Mouse (Mus musculus) limb, embryonic 15.5 days (tissue): ENCODE measurements around the gene Enpp4. TPM values are rescaled to one million over a fixed set of nuclear protein-coding genes. Genes with fewer than 3 reads are reported as not detected.

Experiments used
- ATAC-seq: fragments of 200-750 bp; cut with Nextera tagmentation; 2 replicates; pipeline ENCODE4 v1.8.0; 2017; ENCODE audit warnings: low read depth, moderate TSS enrichment; ENCODE audit not compliant: insufficient number of reproducible peaks, low FRiP score, low TSS enrichment
- H3K27ac ChIP-seq: fragments of 300-500 bp; sonication (generic); 2 replicates; pipeline ENCODE4 v1.5.1; 2015; ENCODE audit warnings: moderate library complexity, mild to moderate bottlenecking, inconsistent platforms
- H3K27me3 ChIP-seq: fragments of 300-500 bp; sonication (generic); 2 replicates; pipeline ENCODE4 v1.6.1; 2015; ENCODE audit warnings: inconsistent platforms
- H3K36me3 ChIP-seq: fragments of 300-500 bp; sonication (generic); 2 replicates; pipeline ENCODE4 v1.6.1; 2015; ENCODE audit warnings: inconsistent platforms
- H3K4me1 ChIP-seq: fragments of 300-500 bp; sonication (generic); 2 replicates; pipeline ENCODE4 v1.6.1; 2015; ENCODE audit warnings: inconsistent platforms
- H3K4me2 ChIP-seq: fragments of 300-500 bp; sonication (generic); 2 replicates; pipeline ENCODE4 v1.6.1; 2015; ENCODE audit warnings: mild to moderate bottlenecking, inconsistent platforms
- H3K4me3 ChIP-seq: fragments of 300-500 bp; sonication (generic); 2 replicates; pipeline ENCODE4 v1.5.1; 2015; ENCODE audit warnings: mild to moderate bottlenecking, inconsistent platforms
- H3K9ac ChIP-seq: fragments of 300-500 bp; sonication (generic); 2 replicates; pipeline ENCODE4 v1.6.1; 2015; ENCODE audit warnings: inconsistent platforms
- H3K9me3 ChIP-seq: fragments of 300-500 bp; sonication (generic); 2 replicates; pipeline ENCODE4 v1.6.1; 2016; ENCODE audit warnings: inconsistent platforms
- WGBS: fragments of 180-500 bp; shearing (Covaris S2); methylation state at CpG from one replicate; pipeline ENCODE4 v1.1.7; 2015; 5-methylcytosine and 5-hydroxymethylcytosine counted together
- polyA plus RNA-seq: library from polyadenylated mRNA; unstranded; fragments of >200 nt; fragmentation: Nextera tagmentation; extraction: Ambion mirVana; gene quantifications from 2 replicates; pipeline ENCODE4 v1.2.1, GENCODE M21; 2015

Gene Enpp4
- polyA plus RNA-seq, 1 experiment from 2014 or later: 3.7 TPM

DNA sequence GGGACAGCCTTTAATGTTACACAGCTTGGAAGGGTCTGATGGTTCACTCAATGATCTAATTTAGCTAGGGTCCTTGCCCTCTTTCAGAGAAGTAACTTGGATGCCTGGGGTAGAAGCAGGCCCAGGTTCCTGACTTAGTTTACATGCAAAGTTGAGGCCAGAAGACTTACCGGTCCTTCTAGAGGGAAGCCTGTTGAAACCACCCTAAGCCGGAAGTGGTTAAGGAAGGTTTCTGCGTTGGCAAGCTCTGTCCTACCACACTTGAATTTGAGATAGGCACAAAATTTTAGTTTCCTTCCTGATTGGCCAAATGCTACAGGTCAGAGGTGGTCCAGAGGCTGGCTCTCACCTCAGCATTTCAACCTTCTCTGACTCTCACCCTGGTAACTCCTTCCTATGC is 17.4 kb downstream of the Enpp4 start:
- no peak for ATAC-seq
- Histone ChIP-seq H3K4me1 (no peaks in the 10 kb centered on the region), H3K4me3 (no peak overlapping the region), H3K4me2 (no peak overlapping the region), H3K27ac (no peak overlapping the region), H3K9me3 (no peaks in the 10 kb centered on the region), H3K27me3 (no peaks in the 10 kb centered on the region), H3K36me3 (no peaks in the 10 kb centered on the region; the same call in 1 of the 2 replicates), H3K9ac (no peak overlapping the region)
- 92% methylated on average over 3 of the region's 3 CpGs for WGBS

DNA sequence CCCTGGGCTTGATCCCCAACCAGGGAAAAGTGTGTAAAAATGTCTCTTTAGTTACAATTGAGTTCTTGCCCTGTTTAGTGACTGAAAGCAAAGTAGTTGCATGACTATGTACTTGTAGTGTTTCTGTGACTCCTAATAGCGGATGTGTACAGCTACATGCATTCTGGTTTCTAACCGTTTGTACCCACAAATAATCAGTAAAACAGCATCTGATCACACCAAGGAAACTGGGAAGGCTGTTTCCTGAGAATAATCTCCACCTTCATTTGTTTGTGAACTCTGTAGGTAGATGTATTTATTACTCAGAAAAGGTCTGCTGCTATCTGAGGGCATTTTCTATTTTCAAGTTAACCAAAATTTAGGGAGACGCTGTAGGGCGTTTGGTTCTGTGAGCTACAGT is 22.5 kb downstream of the Enpp4 start:
- ATAC-seq: no peak
- H3K27ac ChIP-seq: no peak overlapping the region
- 87% methylated on average over 4 of the region's 4 CpGs for WGBS
- H3K27me3 ChIP-seq: no peaks in the 10 kb centered on the region
- no peak overlapping the region for H3K4me2 ChIP-seq
- H3K4me3 ChIP-seq: no peak overlapping the region
- no peak overlapping the region for H3K9ac ChIP-seq
- H3K36me3 ChIP-seq: no peaks in the 10 kb centered on the region; the same call in 1 of the 2 replicates
- H3K4me1 ChIP-seq: peaks cover 3% of the 10 kb centered on the region; the same call in 1 of the 2 replicates
- no peaks in the 10 kb centered on the region for H3K9me3 ChIP-seq

DNA sequence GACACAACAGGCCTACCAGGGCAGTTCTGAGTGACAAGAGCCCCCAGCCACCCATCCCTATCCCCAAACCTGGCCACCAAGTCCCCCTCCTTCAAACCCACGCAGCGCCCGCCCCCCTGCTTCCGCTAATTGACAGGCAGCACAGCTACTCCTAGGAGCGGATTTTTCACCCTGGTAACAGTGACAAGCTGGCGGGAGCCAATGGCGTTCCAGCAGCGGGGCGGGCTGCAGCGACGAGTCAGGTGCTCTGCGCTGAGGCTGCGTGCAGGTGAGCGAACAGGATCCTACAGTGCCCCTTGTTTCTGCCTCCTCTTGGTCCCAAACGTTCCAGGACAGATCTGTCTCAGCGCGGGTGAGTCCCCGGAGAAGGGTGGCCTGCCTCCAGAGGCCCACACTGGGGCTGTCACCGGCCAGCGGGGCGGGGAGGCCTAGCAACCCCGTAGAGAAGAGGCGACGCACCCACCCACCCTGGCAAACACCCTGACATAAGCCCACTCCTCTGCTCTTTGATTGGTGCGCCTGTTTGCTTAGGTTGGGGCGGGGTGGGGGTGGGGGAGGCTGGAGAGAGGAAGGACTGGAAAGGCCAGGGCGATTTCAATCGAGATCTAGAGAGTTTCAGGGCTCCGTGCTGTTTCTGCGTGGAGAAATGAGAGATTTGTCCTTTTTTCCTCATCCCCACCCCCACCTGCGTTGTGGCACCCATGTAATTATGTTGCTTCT is 26.8 kb downstream of the Enpp4 start, which contains the start of gene Enpp5:
Gene Enpp5 (plus strand): TSS at position 183 of the 720 bp plus-strand sequence.
- H3K9me3 ChIP-seq: no peaks in the 10 kb centered on the region
- peak; percentile 75 for ATAC-seq
- peak within 1 kb of the TSS; percentile 92 for H3K4me2 ChIP-seq
- H3K9ac ChIP-seq: peak within 1 kb of the TSS; percentile 46
- WGBS: under 1% methylated on average over 31 of the region's 31 CpGs
- H3K27me3 ChIP-seq: no peaks in the 10 kb centered on the region
- peak within 1 kb of the TSS; percentile 61 for H3K4me3 ChIP-seq
- H3K36me3 ChIP-seq: no peaks in the 10 kb centered on the region
- H3K27ac ChIP-seq: no peak within 1 kb of the TSS
- peaks cover 3% of the 10 kb centered on the region; the same call in 1 of the 2 replicates for H3K4me1 ChIP-seq

DNA sequence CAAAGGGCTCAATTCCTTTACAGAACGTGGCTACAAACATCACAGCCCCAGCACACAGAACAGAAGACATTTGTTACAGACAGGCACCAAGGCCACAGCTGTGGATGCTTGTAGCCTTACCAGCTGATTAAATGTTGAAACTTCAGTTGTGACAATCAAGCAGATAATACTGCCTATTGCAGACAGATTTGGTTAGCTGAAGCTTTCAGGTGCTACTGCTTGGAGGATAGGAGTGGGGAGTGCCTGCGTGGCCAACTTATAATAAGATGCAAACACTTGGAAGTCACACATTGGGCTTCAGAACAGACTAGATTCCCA is 27.8 kb downstream of the Enpp4 start:
- H3K9me3 ChIP-seq: no peaks in the 10 kb centered on the region
- WGBS: 58% methylated on average over 2 of the region's 2 CpGs
- H3K36me3 ChIP-seq: no peaks in the 10 kb centered on the region
- peaks cover 3% of the 10 kb centered on the region; the same call in 1 of the 2 replicates for H3K4me1 ChIP-seq
- no peak overlapping the region for H3K27ac ChIP-seq
- no peak overlapping the region for H3K9ac ChIP-seq
- H3K27me3 ChIP-seq: no peaks in the 10 kb centered on the region
- H3K4me3 ChIP-seq: no peak overlapping the region
- no peak for ATAC-seq
- no peak overlapping the region for H3K4me2 ChIP-seq

DNA sequence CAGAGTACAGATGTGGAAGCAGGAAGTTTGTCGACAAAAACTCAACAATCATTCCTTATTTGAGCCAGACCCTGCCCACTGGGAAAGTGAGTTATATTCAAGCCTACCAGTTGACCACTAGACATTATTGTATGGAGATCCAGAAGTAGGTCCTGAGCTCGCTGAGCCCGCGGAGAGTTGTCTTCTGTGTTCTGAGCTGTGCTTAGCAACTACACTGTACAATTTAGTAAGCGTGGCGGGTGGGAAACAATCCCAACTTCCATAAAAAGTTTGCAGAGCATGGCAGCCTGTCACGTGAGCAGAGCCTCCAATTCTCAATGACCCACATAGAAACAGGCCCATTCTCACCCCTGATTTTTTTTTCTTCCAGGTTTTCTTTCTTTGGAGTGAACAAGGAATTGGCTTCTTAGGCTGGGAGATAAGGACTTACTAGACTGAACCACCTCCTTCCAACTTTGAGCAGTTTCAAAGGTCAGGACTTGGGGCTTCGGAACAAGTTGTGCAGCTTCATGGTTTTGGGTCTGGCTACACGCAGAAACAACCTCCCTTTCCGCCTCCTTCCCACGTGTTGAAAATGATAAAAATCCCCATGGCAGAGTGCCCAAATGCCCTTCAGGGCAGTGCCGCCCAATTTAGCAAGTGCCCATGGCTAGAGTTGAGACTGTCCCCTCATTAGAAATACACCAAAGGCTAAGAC is 28.3 kb downstream of the Enpp4 start:
- Histone ChIP-seq H3K4me1 (peaks cover 3% of the 10 kb centered on the region; the same call in 1 of the 2 replicates), H3K9ac (no peak overlapping the region), H3K9me3 (no peaks in the 10 kb centered on the region), H3K27me3 (no peaks in the 10 kb centered on the region), H3K4me3 (no peak overlapping the region), H3K4me2 (no peak overlapping the region), H3K36me3 (no peaks in the 10 kb centered on the region), H3K27ac (no peak overlapping the region)
- 77% methylated on average over 12 of the region's 12 CpGs for WGBS
- no peak for ATAC-seq

DNA sequence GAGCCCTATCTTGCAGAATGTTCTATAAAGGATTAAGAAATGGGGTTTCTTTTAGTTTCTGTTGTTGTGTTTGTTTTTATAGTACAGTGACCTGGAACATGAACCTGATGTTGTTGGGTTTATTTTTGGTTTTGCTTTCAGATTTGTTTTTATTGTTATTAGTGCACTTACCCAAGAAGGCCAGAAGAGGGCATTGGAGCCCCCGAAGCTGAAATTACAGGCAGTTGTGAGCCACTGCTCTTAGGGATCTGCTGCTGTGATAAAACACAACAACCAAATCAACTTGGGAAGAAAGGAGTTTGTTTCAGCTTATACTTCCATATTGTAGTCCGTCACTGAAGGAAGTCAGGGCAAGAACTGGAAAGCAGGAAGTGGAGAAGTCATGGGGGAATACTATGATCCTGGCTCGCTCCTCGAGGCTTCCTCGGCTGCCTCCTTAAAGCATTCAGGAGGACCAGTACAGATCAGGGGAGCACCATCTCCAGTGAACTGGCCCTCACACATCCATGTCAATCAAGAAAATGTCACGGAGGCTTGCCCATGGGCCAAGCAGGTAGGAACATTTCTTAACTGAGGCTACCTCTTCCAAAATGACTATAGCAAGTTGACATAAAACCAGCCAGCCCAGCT is 29.4 kb downstream of the Enpp4 start:
- Histone ChIP-seq H3K9ac (no peak overlapping the region), H3K27me3 (no peaks in the 10 kb centered on the region), H3K4me2 (no peak overlapping the region), H3K4me1 (peaks cover 3% of the 10 kb centered on the region; the same call in 1 of the 2 replicates), H3K4me3 (no peak overlapping the region), H3K27ac (no peak overlapping the region), H3K36me3 (no peaks in the 10 kb centered on the region), H3K9me3 (no peaks in the 10 kb centered on the region)
- 51% methylated on average over 6 of the region's 6 CpGs for WGBS
- ATAC-seq: no peak

DNA sequence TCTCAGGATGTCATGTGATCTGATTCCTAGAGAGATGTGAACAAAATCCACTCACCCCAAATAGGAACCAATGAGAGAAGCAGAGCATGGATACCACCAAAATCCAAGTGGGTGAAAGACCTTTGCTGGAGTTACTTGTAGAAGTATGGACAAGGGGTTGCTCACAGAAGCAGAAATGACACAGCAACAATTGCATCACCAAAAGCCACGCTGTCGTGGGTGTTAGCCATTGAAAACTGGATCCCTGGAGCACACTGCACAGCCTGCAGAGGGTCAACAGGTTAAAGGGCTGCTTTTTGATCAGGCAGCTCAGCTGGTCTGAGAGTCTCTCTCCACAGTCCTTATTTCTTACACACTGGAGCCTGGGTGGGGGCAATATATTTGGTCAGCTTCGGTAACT is 30.0 kb downstream of the Enpp4 start:
- no peak for ATAC-seq

DNA sequence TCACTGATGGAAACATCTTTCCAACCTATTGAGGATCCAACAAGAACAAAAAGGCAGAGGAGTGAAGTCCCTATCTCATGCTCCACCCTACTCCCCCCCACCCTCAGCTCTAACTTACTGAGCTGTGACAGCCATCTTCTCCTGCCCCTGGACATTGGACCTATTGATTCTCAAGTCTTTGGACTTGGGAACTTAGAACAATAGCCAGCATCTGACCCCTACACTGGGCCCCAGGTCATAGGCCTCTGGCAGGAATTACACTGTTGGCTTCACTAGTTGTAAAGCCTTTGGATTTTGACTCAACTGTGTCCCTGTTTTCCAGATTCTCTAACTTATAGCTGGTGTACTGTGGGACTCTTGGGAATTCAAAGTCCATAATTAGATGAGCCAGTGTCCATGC is 33.9 kb downstream of the Enpp4 start:
- no peak overlapping the region for H3K9ac ChIP-seq
- no peak overlapping the region for H3K4me2 ChIP-seq
- H3K9me3 ChIP-seq: no peaks in the 10 kb centered on the region
- H3K4me3 ChIP-seq: no peak overlapping the region
- no peak overlapping the region for H3K27ac ChIP-seq
- no peak for ATAC-seq
- H3K4me1 ChIP-seq: no peaks in the 10 kb centered on the region
- no peaks in the 10 kb centered on the region for H3K36me3 ChIP-seq
- 0 out of 2 replicates have a peak, but pooled peaks cover 3% of the 10 kb centered on the region for H3K27me3 ChIP-seq

More for the DNA sequence above, 30.0 kb downstream of the Enpp4 start:
- Histone ChIP-seq H3K4me2 (no peak overlapping the region), H3K4me3 (no peak overlapping the region), H3K9me3 (no peaks in the 10 kb centered on the region), H3K9ac (no peak overlapping the region), H3K27ac (no peak overlapping the region), H3K27me3 (no peaks in the 10 kb centered on the region), H3K4me1 (peaks cover 3% of the 10 kb centered on the region; the same call in 1 of the 2 replicates), H3K36me3 (no peaks in the 10 kb centered on the region)
- 84% methylated on average over 3 of the region's 3 CpGs for WGBS

DNA sequence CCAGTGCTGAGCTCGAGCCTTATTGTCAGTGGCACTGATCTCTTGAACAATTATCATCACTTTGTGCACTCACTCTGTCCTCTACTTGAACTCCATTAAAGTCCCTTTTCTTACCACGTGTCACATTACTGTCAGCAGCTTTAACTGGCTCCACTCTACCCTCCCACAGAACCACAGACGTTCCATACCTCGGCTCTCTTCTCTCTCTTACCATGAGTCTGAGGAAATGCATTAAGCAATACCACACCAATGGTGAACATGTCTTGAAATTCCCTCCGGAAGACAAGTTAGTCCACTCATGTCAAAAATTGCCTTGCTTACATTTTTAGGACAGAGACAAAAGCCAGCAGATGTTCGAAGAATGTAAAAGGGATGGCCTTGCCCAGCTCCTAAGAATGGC is 36.7 kb downstream of the Enpp4 start:
- 67% methylated on average over 6 of the region's 6 CpGs for WGBS
- Histone ChIP-seq H3K27ac (no peak overlapping the region), H3K27me3 (0 out of 2 replicates have a peak, but pooled peaks cover 3% of the 10 kb centered on the region), H3K9ac (no peak overlapping the region), H3K4me3 (no peak overlapping the region), H3K36me3 (no peaks in the 10 kb centered on the region), H3K9me3 (no peaks in the 10 kb centered on the region), H3K4me2 (no peak overlapping the region), H3K4me1 (no peaks in the 10 kb centered on the region)
- no peak for ATAC-seq

DNA sequence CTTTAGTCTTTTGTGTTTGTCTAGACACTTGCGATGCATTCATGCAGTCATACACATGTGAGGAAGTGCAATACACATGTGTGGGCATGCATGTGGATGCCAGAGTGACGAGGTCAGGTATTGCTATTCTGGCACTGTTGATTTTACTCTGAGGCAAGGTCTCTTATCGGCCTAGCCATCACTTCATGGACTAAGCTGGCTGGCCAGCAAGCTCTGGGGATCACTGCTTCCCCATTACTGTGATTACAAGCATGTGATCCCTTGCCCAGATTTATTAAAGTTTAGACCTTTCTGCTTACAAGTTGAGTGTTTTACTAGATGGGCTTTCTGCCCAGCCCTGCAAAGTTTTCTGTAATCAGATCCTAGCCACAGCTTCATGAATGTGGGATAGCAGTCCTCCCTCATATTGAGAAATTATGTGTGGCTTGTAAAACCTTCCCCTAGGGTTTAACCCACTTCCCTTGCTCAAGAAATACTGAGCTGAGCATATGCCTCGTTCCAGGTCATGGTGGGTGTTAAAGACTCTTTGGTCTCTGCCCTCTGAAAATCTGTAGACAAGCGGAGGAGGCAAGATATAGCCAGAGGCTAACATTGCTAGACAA is 44.2 kb downstream of the Enpp4 start:
- H3K27ac ChIP-seq: peak overlapping the region; percentile 2; the same call in 1 of the 2 replicates
- 20% methylated on average over 5 of the region's 5 CpGs for WGBS
- ATAC-seq: peak; percentile 82

DNA sequence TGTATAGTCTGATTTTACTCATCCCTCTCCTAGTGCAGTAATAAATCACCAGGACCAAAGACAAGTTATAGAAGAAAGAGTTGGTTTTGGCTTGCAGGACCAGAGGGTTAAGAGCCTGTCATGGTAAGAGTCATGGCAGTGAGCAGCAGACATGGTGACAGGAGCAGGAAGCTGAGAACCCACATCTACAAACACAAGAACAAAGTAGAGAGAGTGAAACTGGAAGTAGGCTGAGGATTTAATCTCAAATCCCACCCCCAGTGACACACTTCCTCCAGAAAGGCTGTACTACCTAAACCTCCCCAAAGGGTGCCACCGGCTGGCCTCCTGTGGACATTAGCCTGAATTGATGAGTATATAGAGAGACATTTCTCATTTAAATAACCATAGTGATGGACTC is 44.8 kb downstream of the Enpp4 start:
- Histone ChIP-seq H3K4me2 (no peak overlapping the region), H3K4me1 (peaks cover 8% of the 10 kb centered on the region; the same call in 1 of the 2 replicates), H3K9me3 (no peaks in the 10 kb centered on the region), H3K36me3 (no peaks in the 10 kb centered on the region), H3K27me3 (no peaks in the 10 kb centered on the region), H3K27ac (no peak overlapping the region), H3K9ac (no peak overlapping the region), H3K4me3 (no peak overlapping the region)
- WGBS: 75% methylated on average over 1 of the region's 1 CpGs
- no peak for ATAC-seq

More for the DNA sequence above, 44.2 kb downstream of the Enpp4 start:
- Histone ChIP-seq H3K4me3 (no peak overlapping the region), H3K9ac (no peak overlapping the region), H3K27me3 (no peaks in the 10 kb centered on the region), H3K36me3 (no peaks in the 10 kb centered on the region), H3K9me3 (no peaks in the 10 kb centered on the region), H3K4me2 (no peak overlapping the region), H3K4me1 (peaks cover 8% of the 10 kb centered on the region; the same call in 1 of the 2 replicates)
